Mouse (Mus musculus) testis, postnatal 14 days (tissue): ENCODE results near the gene Hmcn2.

Experiments
- DNase-seq: peaks from one replicate; pipeline ENCODE4 v3.0.0; 2021; ENCODE audit warnings: low spot score

The Hmcn2 gene

DNA sequence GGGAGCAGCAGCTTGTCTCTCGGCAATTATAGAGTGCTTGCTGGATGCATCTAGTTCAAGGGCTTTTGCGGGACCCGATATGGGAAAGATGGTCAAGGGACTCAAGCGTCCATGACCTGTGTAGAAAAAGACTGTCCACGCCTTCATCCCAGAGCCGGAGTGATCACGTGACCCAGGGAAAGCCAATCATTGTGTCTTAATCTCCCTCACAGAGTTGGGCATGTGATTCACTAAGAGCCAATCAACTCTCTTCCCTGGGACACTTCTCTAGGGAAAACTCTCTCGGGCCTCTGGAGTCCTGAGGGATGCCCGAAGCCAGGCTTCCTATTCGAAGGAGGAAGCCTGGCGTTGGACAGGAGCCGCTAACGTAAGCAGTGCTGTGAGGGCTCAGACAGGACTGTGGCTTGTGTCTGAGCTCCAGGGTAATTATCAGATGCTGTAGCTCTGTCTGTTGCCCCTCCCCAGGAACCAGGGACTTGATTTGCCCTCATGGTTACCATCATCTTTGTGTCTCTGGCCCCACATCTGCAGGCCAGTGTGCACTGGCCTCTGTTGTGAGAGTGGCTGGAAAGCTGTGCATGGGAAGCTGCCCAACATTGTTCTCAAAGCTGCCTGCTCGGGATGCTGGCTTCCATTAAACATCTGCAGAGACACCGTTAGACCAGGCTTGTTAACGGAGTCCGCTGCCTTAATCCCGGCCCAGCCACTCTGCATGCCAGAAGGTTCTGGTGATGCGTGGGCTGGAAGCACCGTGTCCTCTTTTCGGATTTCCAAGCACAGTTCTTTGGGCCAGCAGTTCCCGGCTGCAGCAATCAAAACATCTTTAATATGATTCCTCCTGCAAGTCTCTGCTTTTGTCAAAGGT lies 9.2 kb upstream of the Hmcn2 start:
- DNase-seq = peak; percentile 62

GRCm38 (mm10) chr2:31305684-31306083 lies 8.5 kb upstream of the Hmcn2 start:
- DNase-seq = no peak

- no peak for DNase-seq
Observed at GRCm38 (mm10) chr2:31308257-31308656, 6.0 kb upstream of the Hmcn2 start.

DNA sequence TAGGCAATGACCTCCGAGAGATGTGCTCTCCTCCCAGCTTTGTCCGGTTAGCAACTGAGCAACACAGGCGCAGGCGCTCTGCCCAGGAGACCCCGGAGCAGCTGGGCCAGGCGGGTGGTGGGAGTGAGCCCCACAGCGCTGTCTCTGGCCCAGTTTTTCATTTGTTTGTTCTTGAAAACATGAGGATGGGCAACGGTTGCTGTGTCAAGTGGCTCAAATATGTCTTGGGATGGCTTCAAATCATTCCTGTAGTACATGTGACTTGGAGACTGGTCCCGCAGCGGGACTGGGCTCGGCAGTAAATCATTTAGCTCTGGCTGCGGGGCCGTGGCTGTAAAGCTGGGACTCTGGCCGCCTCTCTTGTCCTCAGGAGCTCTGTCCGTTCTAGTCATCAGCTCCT lies 4.7 kb upstream of the Hmcn2 start:
- DNase-seq = no peak

- DNase-seq = no peak
Observed at GRCm38 (mm10) chr2:31318162-31318561, 3.9 kb downstream of the Hmcn2 start.

GRCm38 (mm10) chr2:31319200-31319599 lies 5.0 kb downstream of the Hmcn2 start:
- no peak for DNase-seq

DNA sequence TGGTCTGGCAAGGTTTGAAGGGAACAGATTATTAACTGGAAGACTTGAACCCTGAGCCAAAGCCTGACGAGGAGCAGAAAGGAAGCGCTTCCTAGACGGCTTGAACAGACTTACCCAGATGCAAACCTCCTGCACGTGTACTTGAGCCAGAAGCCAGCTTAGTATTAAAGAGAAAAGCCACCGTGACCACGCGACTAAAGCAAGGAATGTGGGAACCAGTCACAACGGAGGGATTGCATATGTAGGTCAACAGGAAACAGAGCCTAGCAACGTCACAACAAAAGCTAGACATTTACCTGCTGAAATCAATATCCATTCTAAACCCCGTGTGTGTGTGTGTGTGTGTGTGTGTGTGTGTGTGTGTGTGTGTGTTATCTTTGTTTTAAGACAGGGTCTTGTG lies 13.0 kb downstream of the Hmcn2 start:
- DNase-seq = no peak

GRCm38 (mm10) chr2:31337706-31338330 lies 23.6 kb downstream of the Hmcn2 start:
- no peak for DNase-seq

GRCm38 (mm10) chr2:31339826-31340225 lies 25.6 kb downstream of the Hmcn2 start:
- DNase-seq = no peak

DNA sequence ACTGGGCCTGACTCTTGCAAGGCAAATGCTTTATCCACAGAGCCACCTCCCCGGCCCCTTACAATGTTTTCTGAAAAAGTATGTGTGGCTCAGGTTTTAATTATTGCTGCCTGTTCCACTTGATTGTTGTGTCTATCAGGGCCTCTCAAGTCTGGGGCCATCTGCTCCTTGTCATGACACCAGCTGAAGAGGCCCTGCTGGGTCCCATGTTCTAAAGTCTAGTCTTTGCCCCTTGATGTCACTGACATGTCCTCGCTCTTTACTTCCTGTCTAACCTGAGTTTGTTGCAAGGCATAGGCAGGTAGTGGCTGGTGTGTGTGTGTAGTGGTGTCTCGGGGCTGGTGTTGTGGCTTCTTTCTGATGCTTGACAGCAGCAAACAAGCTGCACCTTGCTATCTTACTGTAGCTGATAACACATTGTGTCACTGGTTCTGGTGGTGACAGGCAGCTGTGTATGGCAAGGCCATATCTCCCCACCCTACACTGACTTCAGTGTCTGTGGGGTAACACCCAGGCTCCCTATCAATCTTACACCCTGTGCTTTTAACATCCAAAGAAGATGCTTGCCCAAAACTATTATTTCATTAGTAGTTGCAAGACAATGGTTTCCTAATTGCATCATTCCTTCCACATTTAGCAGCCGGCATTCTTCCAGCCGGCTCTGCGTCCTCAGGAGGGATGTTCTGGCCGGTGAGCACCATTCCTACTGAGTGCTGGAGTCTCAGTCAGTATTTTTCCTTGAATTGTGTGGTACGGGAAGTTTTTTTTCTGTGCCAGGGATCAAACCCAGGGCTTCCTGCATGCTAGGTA lies 27.7 kb downstream of the Hmcn2 start:
- DNase-seq = no peak

GRCm38 (mm10) chr2:31346096-31346495 lies 31.9 kb downstream of the Hmcn2 start:
- peak; percentile 47 for DNase-seq

GRCm38 (mm10) chr2:31348373-31348772 lies 34.2 kb downstream of the Hmcn2 start:
- DNase-seq = no peak

GRCm38 (mm10) chr2:31348850-31349249 lies 34.6 kb downstream of the Hmcn2 start:
- no peak for DNase-seq

GRCm38 (mm10) chr2:31356771-31357170 lies 42.6 kb downstream of the Hmcn2 start:
- no peak for DNase-seq

- no peak for DNase-seq
Observed at GRCm38 (mm10) chr2:31359316-31359715, 45.1 kb downstream of the Hmcn2 start.

- no peak for DNase-seq
Observed at GRCm38 (mm10) chr2:31367186-31367585, 53.0 kb downstream of the Hmcn2 start.

DNA sequence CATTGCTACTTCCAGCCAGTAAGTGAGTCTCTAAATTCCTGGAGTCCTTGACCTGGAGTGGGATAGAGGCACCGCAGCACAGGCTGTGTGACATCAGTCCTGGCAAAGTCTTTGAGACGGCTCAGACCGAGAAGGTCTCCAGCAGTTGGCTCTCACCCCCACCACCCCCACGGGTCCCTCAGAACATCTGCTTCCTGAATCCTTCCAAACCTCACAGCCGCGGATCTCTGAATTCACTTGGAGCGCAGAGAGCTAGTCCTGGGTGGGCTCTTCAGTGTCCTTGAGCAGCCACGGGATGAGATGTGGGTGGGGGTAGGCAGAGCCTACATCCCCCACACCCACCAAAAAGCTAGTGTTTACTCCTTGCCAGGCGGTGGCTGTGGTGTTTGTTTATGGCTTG lies 57.2 kb downstream of the Hmcn2 start:
- peak; percentile 34 for DNase-seq

GRCm38 (mm10) chr2:31372186-31372585 lies 58.0 kb downstream of the Hmcn2 start:
- DNase-seq = no peak

DNA sequence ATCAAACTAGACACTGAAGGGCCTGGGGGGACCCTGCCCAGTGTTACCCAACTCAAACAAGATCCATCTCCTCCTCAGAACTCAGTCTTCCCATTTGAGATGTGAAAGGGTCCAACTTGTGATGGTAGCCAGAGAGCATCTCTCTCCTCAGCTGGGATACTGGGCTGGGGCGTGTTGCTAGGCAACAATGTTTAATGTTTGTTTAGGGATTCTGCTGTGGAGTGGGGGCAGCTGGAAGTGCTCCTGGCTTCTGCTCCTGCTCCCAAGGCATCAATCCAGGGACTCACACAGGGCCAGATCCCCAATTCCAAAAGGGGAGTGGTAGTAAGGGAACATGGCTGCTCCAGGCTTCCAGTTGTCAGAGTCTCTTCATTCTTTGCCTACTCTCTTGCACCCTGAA lies 60.2 kb downstream of the Hmcn2 start:
- no peak for DNase-seq

DNA sequence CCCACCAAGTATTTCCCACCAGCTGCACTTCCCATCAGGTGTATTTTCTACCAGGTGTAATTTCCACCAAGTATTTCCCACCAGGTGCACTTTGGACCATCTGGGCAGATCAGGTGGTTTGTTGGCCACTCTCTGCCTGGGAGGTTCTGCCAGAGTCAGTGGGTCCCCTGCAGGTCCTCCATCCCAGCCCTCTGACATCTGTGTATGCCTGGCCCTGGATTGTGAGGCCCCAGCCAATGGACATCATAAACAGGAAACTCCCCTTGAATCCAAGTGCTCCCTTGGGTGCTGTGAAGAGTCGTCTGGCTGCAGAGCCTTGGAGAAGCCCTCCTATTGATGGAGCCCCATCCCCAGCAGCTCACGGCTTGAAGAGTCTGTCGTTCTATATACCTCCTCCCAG lies 61.8 kb downstream of the Hmcn2 start:
- no peak for DNase-seq

GRCm38 (mm10) chr2:31377481-31377880 lies 63.3 kb downstream of the Hmcn2 start:
- no peak for DNase-seq

DNA sequence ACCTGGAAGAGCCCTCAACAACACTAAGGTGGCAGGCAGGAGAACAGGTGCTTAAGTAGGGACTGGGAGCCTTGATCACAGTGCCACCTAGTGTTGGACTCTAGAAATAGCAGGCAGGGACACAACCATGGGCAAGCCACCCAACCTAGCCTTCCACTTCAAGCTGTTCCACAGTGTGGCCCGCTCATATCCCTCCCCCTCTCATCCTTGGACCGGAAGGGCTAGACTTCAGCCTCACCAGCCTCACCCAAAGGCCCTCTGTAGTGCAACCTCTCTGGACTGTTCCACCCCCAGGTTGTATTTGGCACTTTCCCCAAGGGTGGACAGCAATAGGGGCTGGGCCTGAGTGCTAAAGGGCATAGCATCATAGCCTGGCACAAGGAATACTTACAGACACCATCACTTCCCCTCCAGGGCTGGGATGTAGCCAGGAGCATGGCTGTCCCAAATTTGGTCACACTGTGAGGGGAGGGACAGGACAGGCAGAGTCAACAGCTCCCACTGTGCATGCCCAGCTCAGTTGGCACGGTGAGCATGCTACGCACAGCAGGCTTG lies 67.2 kb downstream of the Hmcn2 start:
- DNase-seq = peak; percentile 49
